In the genomic region with DNA sequence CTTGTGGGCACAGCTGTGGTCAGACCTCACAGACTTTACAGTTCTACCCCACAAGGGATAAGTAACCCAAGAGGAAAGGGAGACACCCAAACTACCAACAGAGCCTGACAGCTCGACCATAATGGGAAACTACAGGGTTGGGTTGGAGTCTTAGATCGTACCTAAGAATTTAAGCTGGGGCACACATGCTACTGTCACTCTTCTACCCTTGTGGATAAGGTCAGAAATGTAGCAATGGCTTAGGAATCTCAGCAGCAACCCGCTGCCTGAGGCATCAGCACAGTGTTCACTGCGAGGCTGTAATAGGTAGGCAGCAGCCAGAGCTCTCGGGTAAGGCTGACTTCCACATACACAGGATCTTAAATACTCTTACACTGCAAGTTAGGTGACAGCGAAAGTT, we compare ENCODE assay signal across 21 mouse cellular contexts. TPM values are rescaled to one million over a fixed set of nuclear protein-coding genes. Genes with fewer than 3 reads are reported as not detected.
"Had no signal": no experiment of that assay in that cellular context is flagged by ENCODE, and none has a peak within 500 bp of the region (broad histone marks: within the 10 kb centered on the region; RNA-seq: fewer than 3 reads in every experiment).

No protein-coding gene starts in this region.

- H3K4me3 ChIP-seq: liver, embryonic 15.5 days; megakaryocyte, embryonic 14.5 days; midbrain, embryonic 13.5 days; midbrain, embryonic 15.5 days; neural tube, embryonic 13.5 days; stomach, embryonic 15.5 days had no signal

- H3K27me3 ChIP-seq: liver, embryonic 15.5 days; midbrain, embryonic 13.5 days; midbrain, embryonic 15.5 days; neural tube, embryonic 13.5 days; stomach, embryonic 15.5 days had no signal

- H3K4me1 ChIP-seq: midbrain, embryonic 13.5 days; midbrain, embryonic 15.5 days; neural tube, embryonic 13.5 days; stomach, embryonic 15.5 days had no signal

- DNase-seq: liver, postnatal 0 days; lung, embryonic 14.5 days; lung, postnatal 10 days; right cerebral cortex, postnatal 14 days; thymus, adult 2 months; thymus, postnatal 25 days; thymus, postnatal 4 days had no signal

- H3K9me3 ChIP-seq: liver, embryonic 15.5 days; megakaryocyte, embryonic 14.5 days; midbrain, embryonic 13.5 days; midbrain, embryonic 15.5 days; neural tube, embryonic 13.5 days; stomach, embryonic 15.5 days had no signal

- H3K27ac ChIP-seq: liver, embryonic 15.5 days; midbrain, embryonic 13.5 days; midbrain, embryonic 15.5 days; neural tube, embryonic 13.5 days; stomach, embryonic 15.5 days; stomach, postnatal 0 days had no signal

- H3K9ac ChIP-seq: liver, embryonic 15.5 days; liver, postnatal 0 days; lung, embryonic 14.5 days; midbrain, embryonic 13.5 days; midbrain, embryonic 15.5 days; neural tube, embryonic 13.5 days; stomach, embryonic 15.5 days had no signal

- ATAC-seq: liver, postnatal 0 days; midbrain, embryonic 13.5 days; midbrain, embryonic 15.5 days had no signal

- H3K4me2 ChIP-seq: liver, embryonic 15.5 days; lung, embryonic 14.5 days; midbrain, embryonic 11.5 days; midbrain, embryonic 13.5 days; midbrain, embryonic 15.5 days; neural tube, embryonic 13.5 days; stomach, embryonic 15.5 days had no signal

RNA-seq across cellular contexts. Expression of gene 6430531B16Rik, which starts 15.0 kb away (rescaled TPM):
- total RNA-seq: monocyte, adult 5-6 weeks had no signal
- polyA plus RNA-seq: liver, embryonic 15.5 days; liver, postnatal 0 days; neural tube, embryonic 11.5 days had no signal

RNA-seq across cellular contexts. Expression of gene Utf1, which starts 49.9 kb away (rescaled TPM):
- total RNA-seq: megakaryocyte progenitor cell, adult 5-6 weeks; midbrain, postnatal 0 days; monocyte, adult 5-6 weeks; neutrophil, adult 5-6 weeks had no signal
- polyA plus RNA-seq: liver, embryonic 15.5 days; liver, postnatal 0 days; midbrain, embryonic 11.5 days; midbrain, embryonic 13.5 days; midbrain, embryonic 15.5 days; midbrain, postnatal 0 days; neural tube, embryonic 11.5 days; neural tube, embryonic 13.5 days; stomach, postnatal 0 days; urinary bladder, adult 2 months had no signal
